Mouse (Mus musculus): Measurements from ENCODE around the gene Irak2. TPM values are rescaled to one million over a fixed set of nuclear protein-coding genes. Genes with fewer than 3 reads are reported as not detected.
"Not testable (repeated sequence)": the region's sequence is repeated elsewhere in the genome, so short reads cannot be mapped to it uniquely, and the experiment has no call there.

Gene Irak2
- total RNA-seq, 4 experiments from 2014 or later, result 20.9 to 28.8 (median 24.0) TPM

DNA sequence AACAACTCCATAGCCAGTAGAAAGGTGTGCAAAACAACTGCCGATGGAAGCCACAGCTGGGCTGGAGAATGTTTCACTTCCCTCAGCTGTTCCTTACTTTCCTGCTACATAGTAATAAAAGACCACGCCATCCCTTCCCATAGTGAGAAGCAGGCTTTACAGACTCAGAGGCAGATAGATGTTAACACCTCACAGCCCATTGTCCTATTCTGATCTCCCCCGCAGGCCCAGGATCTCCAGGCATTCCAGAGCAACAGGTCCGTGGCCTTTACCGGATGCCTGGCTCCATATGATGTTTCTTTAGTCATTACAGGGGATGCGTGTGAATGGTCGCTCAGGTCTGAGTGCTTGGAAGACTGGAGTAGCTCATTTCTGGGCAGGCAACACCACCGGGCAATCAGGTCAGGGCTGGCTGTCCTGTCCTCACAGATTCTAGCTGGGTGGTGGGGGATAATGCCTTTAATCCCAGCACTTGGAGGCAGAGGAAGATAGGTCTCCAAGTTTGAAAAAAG, 29.4 kb downstream of the Irak2 start:
- no peak for DNase-seq (ENCODE audit: low spot score in 2 of 2)

- no peak for DNase-seq (ENCODE audit: low spot score in 2 of 2)
These were observed 30.3 kb downstream of the Irak2 start for GRCm38 (mm10) chr6:113668287-113669154.

- DNase-seq (ENCODE audit: low spot score in 2 of 2), result no peak
These were observed 31.6 kb downstream of the Irak2 start for GRCm38 (mm10) chr6:113669821-113670220.

- not testable (repeated sequence) for DNase-seq (ENCODE audit: low spot score in 2 of 2)
These were observed 33.8 kb downstream of the Irak2 start for GRCm38 (mm10) chr6:113672029-113672428.

DNA sequence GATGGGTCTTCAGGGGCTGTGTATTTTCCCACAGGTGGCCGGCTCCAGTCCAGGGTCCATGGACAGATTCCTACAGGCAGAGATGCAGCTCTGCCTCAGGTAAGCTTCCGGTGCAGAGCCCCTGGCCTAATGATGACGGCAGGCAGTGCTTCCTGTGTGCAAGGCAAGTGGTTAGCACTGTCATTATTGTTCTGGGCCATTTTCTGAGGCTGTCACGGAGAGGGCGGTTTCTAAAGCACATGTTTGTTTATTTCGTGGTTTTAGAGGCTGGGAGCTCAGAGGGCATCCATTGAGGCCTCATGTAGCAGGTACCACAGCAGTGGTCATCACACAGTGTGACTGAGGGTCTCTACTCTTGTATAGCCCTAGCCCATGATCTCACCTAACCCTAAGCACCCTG, 34.7 kb downstream of the Irak2 start:
- DNase-seq (ENCODE audit: low spot score in 2 of 2), result no peak

DNA sequence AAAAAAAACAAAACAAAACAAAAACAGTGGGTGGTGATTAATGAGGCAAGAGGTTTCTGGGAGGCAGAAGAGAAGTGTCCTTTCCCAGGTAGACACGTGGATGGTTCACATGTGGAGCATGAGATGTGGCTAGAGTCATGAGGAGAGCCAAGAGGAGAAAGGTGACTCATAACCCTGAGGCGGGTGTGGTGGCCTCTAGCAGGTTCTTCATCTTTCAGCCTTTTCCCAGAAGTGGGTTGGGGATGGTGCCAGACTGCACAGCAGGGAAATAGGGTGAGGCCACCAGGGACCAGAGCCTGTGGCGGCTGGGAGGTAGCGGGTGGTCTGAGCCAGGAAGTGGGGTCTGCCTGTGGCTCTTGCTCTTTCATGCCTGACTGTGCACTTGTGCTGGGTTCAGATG, 37.0 kb downstream of the Irak2 start:
- no peak for DNase-seq (ENCODE audit: low spot score in 2 of 2)

- no peak for DNase-seq (ENCODE audit: low spot score in 2 of 2)
These were observed 37.7 kb downstream of the Irak2 start for GRCm38 (mm10) chr6:113675991-113676390.

DNA sequence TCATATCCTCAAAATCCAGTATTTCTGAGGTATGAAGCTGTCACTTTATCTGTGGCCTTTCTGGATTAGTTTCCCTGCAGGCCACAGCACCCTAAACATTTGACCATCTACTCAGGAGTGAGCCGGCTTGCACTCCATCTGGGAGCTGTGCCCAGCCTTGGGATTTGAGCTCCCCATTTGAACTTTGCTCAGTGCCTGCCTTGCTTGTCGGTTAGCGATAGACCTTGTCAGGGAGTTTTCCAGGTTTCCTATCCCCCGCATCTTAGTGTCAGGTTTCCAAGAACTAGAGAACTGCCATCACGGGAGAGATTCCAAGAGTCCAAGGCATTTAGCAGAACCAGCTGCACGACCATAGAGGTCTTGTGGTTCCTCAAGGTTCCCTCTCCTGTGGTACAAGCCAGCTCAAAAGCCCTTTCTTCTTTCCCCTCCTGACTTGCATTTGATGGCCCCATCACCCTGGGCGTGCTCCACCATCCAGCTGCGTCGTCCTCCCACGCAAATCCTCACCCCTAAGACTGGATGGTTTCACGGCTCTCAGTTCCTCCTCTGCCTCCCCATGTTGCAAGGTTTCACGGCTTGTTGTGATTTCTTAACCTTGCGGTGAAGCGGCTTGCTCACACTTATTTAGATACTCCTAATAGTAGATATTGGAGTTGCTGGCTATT, 38.9 kb downstream of the Irak2 start:
- DNase-seq (ENCODE audit: low spot score in 2 of 2), result no peak

- DNase-seq (ENCODE audit: low spot score in 2 of 2), result no peak
These were observed 40.2 kb downstream of the Irak2 start for GRCm38 (mm10) chr6:113678246-113679012.

DNA sequence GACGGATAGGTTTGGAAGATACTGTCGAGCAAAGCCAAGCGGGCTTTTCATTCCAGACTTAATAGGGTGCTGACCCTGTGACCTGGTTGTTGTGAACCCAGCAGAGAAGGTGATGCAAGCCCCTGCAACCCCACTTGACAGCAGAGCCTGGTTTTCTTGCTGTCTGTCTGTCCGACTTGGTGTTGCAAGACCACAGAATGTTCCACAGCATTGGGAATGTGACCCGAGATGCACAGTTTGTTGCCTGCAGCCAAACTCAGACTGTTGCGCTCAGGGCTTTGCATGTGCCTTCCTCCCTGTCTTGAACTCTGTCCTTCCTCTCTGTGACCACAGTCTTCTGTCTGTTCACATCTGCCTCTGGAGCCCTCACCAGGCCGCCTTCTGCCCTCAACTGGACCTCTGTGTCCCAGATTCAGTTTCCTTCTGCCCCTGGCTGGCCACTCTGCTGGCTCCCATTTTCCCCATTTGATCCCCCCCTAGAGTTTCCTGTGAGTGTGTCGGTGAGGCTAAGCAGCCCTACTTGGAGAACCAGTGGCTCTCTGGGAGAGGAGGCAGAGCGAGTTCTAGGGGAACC, 41.8 kb downstream of the Irak2 start:
- no peak for DNase-seq (ENCODE audit: low spot score in 2 of 2)

- peak; percentile 47 to 72 for DNase-seq (ENCODE audit: low spot score in 2 of 2)
These were observed 43.0 kb downstream of the Irak2 start for GRCm38 (mm10) chr6:113681271-113681670.

GRCm38 (mm10) chr6:113683081-113683825, 45.0 kb downstream of the Irak2 start:
- no peak for DNase-seq (ENCODE audit: low spot score in 2 of 2)

DNA sequence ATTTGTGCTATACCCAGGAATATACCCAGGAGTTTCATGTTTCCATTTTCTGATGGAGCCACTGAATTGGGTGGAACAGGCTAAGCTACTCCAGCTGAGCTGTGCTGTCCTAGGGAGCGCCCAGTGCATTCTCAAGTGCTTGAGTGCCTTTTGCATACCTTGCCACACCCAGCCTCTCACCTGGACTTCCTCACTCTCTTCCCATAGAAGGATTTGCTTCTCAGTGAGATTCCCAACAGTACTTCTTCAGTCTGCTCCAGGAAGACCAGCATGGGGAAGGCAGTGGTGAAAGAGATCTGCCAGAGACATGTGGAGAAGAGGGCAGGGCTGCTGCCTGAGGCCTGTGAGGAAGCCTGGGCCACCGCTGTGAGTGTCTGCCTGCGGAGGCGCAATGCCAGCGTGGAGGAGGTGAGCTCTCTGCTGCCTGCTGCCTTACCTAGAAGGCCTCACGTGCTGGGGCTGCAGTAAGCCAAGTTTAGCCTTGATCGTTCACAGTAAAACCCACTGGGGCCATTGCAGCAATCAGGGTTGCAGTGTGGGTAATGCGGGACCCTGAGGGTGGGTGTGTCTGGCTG, 48.4 kb downstream of the Irak2 start:
- no peak for DNase-seq (ENCODE audit: low spot score in 2 of 2)

GRCm38 (mm10) chr6:113690008-113690399, 51.7 kb downstream of the Irak2 start:
- DNase-seq (ENCODE audit: low spot score in 2 of 2), result no peak

- DNase-seq (ENCODE audit: low spot score in 2 of 2), result no peak
These were observed 52.3 kb downstream of the Irak2 start for GRCm38 (mm10) chr6:113690400-113691083.

DNA sequence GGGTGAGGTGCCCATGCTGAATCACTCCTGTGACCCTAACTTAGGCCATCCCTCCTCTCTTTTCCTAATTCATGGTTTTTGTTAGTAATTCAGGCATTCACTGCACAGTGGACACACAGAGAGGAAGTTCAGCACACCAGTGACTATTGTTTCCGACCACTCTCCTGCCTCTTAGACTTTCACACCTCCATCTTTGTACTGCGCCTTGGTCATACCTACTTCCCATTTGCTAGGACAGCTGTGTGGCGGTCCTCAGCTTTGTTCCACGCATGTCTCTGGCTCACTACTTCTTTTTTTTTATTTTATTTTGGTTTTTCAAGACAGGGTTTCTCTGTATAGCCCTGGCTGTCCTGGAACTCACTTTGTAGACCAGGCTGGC, 52.8 kb downstream of the Irak2 start:
- no peak for DNase-seq (ENCODE audit: low spot score in 2 of 2)

DNA sequence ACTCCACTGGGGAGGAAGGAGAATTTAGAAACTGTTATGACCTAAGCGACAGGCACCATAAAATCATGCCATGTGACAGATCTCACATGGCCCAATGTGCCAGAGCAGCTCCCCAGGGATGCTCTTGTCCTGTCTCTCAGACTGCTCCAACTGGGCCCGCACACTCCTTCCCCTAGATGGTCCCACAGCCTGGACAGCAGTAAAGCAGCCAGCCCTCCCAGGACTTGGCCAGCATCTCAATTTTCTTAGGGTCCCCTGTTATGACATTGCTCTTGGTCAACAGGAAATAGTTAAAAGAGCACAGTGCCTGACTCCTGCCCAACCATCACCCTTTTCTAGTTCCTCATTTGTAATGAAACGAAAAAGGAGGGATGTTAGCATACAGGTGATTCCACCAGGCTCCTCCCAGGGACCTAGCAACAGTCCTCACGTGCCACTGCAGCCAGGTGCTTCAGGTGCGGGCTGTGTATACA, 54.4 kb downstream of the Irak2 start:
- no peak for DNase-seq (ENCODE audit: low spot score in 2 of 2)

- no peak for DNase-seq (ENCODE audit: low spot score in 2 of 2)
These were observed 55.1 kb downstream of the Irak2 start for GRCm38 (mm10) chr6:113693377-113693776.

GRCm38 (mm10) chr6:113695203-113695602, 56.9 kb downstream of the Irak2 start:
- DNase-seq (ENCODE audit: low spot score in 2 of 2), result no peak
